Mouse (Mus musculus): ENCODE data around the gene Dennd6a. TPM values are rescaled to one million over a fixed set of nuclear protein-coding genes. Genes with fewer than 3 reads are reported as not detected.

Gene Dennd6a
- total RNA-seq, 2 experiments from 2014 or later: 24.4 to 25.4 TPM

DNA sequence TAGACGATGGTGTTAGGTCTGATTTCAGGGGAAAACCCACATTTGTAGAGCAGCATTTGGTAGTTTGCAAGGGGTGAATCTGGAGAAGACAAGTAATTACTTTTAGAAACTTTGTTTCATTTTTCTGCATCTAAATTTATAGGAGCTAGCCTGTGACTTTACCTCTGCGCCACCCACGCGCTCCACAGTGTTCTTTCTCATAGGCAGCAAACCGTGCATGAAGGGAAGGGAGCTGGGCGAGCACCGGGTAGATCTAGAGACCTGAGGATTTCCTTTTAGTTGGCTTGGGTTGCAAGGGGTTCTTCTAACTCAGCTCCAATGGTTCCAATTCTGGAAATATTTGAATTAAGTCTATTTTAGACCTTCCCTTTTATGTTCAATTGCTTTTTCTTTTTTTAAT is 15.1 kb upstream of the Dennd6a start:
- intact Hi-C loops (cut with DNase I): no loop called here
- no peak for DNase-seq (ENCODE audit: extremely low spot score in 1 of 2, low spot score in 2 of 2)

DNA sequence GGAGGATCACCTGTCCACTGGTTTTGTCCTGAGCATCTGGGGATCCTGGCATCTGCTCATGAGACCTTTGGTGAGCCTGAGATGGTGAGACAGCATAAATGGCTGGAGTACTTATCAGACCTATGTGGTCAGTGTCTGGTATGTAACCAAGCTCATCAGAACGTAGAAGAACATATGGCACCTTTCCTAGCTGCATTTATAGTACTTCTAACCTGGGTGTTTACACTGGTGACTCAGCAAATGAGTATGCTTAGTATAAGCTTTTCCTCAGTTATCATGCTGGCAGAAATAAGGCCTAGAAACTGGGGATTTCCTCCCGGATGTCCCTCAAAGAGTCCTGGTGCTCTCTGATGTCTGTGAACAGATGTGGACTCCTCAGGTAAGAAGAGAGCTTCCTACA is 11.4 kb upstream of the Dennd6a start:
- DNase-seq (ENCODE audit: extremely low spot score in 1 of 2, low spot score in 2 of 2): no peak
- intact Hi-C loops (cut with DNase I): no loop called here

DNA sequence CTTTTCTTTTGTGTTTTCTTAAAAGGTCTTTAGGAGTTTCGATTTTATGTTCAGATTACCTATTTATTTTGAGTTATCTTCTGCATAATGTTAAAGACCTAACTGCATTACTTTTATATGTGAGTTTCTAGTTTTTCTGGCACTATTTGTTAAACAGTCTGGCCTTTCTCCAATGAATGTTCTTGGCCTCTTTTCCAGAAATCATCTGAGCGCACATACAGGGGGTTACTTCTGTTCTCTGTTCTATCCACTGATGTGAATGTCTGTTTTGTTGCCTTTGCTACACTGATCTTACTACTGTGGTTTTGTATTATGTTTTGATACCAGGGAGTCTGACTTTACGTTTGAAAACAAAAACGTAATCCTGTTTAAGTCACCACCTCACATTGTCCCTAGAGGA is 3.8 kb upstream of the Dennd6a start:
- intact Hi-C loops (cut with DNase I): no loop called here
- no peak for DNase-seq (ENCODE audit: extremely low spot score in 1 of 2, low spot score in 2 of 2)

DNA sequence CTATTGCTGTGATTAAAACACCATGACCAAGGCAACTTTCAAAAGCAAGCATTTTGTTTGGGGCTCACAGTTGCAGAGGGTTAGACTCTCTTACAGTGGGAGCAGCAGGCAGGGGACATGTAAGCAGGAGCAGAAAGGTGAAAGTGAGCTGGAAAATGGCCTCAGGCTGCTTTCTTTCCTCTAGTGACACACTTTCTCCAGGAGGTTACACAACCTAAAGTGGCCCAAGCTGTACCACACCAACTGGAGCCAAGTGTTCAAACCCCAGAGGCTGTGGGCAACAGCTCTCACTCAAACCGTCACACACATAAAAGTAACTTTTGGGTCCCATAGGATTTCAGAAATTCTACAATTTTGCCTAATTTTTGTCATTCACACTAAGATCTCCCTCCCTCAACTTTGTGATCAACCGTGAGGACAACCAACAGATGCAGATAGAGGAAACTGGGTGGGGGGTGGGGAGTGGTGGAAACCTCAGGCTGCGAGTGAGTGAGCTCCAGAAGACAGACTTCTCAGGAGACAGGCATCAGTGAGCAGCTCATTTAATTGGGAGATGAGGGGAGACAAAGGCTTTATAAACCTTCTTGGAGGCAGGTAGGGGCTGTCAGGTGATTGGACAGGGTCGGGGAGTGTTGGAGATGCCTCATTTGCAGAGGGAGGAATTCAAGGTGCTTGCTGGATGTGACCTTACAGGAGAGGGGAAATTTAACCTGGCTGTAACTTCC is 1.5 kb upstream of the Dennd6a start:
- DNase-seq (ENCODE audit: extremely low spot score in 1 of 2, low spot score in 2 of 2): no peak
- intact Hi-C loops (cut with DNase I): no loop called here

DNA sequence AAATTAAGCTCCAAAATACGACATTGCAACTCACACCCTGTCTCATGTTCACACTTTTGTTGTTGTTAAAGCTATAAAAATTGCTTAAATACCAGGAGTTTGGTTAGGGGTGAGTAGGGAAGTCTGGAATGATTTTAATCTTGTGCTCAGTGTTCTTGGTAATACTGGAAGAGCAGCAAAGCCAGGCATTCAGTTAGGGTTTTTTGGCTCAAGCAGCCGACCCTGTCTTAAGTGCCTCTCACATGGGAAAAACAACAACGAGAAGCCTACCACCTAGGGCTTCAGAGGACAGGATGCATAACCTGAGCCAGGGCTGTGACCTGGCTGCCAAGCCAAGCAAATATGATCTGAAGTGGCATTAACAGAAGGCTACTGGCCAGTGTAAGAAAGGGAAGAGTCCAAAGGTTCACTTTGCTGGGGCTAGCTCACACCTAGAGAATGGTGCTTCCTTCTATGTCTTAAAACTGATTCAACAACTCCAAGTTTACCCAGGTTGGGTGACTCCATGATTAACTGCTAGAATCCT is 2.7 kb downstream of the Dennd6a start:
- no peak for DNase-seq (ENCODE audit: extremely low spot score in 1 of 2, low spot score in 2 of 2)
- intact Hi-C loops (cut with DNase I): loop anchor here (5.0 kb wide), 1 partner anchor 89 kb away; no protein-coding TSS in a partner anchor

DNA sequence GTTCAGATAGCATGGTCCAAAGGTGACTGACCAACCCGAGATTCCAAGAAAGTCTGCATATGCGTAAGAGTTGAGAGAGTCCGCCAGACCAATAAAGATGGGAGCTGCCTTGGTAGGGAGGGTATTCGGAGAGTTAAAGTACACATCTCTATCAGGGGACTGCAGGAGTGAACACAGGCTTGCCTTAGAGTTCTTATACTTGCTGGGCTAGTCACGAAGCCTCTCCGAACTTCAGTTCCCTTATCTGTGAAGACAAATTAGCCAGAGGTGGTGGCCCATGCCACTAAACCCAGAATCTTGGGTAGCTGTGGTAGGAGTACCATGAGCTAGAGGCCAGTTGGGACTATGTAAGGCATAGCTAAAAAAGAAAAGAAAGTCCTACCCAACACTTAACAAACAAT is 5.1 kb downstream of the Dennd6a start:
- intact Hi-C loops (cut with DNase I): loop anchor here (5.0 kb wide), 1 partner anchor 91 kb away; no protein-coding TSS in a partner anchor
- no peak for DNase-seq (ENCODE audit: extremely low spot score in 1 of 2, low spot score in 2 of 2)

DNA sequence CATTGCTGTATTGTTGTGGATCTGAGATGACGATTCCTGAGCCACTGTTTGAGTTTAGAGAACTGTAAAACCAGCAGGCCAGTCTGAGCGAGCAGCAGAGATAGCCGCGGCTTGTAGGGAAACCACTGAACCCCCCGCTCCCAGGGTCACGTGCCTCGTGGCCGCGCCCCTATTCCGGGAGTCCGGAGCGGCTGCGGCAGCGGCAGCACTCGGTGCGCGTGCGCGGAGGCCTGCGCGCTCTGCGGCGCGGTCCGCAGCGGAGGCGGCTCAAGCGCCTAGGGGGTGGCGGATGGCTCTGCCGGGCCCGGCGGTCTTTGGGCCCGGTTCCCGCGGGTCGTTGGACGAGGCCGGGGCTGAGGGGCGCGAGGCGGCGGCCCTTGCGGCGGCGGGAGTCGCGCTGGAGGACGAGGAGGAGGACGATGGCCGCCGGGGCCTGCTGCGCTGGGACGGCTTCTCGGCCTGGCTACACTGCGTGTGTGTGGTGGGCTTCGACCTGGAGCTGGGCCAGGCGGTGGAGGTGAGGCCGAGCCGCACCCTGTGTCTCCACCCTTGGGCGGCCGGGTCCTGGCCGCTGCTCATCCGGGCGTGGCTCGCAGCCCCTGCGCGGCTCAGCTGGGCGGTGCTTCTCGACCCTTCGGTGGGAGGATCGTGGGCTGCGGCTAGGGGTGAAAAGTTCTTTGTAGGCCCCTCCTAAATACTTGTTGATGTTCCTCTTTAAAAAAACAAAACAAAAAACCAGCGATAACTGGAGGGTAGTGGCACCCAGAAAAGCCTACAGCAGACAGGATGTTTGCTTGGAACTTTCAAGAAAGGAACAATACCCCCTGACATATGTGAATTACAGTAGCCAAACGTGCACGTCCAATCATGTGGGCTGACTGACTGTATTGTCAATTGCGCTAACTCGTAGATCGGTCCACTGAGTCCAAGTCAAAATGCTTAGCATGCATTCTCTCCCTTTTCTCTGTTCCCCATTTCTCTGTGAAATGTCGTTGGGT is 6.0 kb downstream of the Dennd6a start:
- peak; percentile 78 to 95 for DNase-seq (ENCODE audit: extremely low spot score in 1 of 2, low spot score in 2 of 2)
- intact Hi-C loops (cut with DNase I): loop anchor here (5.0 kb wide), 2 partner anchors 47 to 92 kb away; partner anchors contain the start of gene Slmap

DNA sequence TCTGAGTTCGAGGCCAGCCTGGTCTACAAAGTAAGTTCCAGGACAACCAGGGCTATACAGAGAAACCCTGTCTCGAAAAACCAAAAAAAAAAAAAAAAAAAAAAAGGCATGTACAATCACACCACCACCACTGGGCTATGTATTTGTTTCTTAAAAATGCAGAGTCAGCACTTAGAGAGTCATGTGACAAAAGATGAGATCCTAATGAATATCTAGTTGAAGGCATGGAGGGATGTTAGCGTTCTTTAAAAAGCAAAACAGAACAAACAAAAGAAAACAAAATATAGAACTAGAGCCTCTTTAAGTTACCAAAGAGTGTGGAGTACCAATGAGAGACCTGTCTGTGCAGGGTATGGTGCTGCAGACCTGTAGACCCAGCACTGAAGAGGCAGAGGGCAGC is 10.0 kb downstream of the Dennd6a start:
- intact Hi-C loops (cut with DNase I): loop anchor here (5.0 kb wide), 1 partner anchor 51 kb away; the partner anchor contains the start of gene Slmap
- DNase-seq (ENCODE audit: extremely low spot score in 1 of 2, low spot score in 2 of 2): no peak

DNA sequence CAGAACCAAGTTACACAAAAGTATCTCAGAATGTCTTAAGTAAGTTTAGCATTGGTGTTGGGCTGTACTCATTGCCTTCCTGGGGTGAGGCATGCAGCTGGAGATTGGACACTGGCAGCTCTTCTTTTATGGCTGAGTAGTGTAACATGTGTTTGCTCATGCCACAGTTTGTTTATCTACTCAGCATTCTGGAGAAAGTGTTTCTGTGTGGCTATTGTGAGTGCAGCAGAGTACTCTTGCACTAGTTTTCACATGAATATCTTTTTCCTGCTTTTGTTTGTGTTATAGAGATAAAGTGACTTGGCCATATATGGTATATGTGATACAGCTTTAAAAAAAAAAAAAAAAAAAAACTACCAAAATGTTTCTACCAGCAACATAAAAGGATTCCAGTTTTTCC is 13.5 kb downstream of the Dennd6a start:
- intact Hi-C loops (cut with DNase I): no loop called here
- DNase-seq (ENCODE audit: extremely low spot score in 1 of 2, low spot score in 2 of 2): no peak

DNA sequence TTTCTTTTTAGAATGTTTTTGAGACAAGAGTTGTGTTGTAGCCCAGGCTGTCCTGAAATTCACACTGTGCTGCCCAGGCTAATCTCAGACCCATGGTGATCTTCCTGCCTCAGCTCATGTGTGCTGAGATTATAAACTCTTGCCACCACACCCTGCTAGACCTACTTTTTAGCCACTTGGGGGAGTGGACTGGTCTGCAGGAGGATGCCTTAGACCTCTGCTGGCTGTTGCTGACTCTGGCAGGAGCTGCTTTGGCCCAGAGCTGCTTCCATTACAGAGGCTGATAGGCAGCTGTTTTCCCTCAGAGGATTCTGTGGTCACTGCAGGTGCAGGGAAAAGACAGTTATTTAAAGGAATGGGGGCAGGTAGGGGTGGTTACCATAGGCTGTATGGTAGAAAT is 17.7 kb downstream of the Dennd6a start:
- intact Hi-C loops (cut with DNase I): no loop called here
- no peak for DNase-seq (ENCODE audit: extremely low spot score in 1 of 2, low spot score in 2 of 2)

DNA sequence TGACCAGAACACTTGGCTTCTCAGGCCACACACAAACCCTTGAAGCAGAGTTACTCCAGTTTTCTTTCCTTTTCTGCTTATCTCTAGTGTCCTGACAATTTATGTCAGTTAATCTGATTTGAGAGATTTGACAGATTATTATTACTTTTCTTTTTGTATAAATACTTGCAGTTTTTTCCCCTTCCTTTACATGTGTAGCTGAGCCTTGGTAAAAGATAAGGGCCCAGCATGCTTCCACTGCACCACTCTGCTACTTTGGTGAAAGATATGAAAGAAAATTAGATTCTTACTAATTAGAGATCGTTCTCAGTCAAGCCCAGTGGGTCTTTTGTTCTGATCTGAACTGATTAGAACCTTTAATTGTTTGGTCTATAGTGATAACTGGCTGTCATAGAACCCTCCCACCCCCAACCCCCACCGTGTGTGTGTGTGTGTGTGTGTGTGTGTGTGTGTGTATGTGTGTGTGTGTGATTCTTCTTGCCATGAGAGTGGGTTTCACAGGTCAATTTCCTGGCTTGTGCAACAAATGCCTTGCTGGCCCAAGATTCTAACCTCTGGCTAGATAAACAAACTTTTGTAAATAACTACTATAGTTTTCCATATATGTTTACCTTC is 19.7 kb downstream of the Dennd6a start:
- intact Hi-C loops (cut with DNase I): no loop called here
- DNase-seq (ENCODE audit: extremely low spot score in 1 of 2, low spot score in 2 of 2): no peak

DNA sequence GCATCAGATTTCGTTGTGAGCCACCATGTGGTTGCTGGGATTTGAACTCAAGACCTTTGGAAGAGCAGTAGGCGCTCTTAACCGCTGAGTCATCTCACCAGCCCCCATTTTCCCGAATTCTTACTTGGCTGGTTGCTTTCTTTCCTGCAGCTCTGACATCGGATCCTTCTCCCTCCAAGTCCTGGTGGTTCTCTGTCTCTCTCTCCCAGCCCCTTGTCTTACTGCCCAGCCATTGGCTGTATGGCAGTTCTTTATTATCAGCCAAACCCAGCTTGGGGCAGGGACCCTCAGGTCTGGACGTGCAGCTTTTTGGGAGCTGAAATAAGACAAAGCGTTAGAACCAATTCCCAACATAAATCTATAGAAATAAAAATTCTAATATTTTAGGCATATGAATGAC is 21.5 kb downstream of the Dennd6a start:
- intact Hi-C loops (cut with DNase I): no loop called here
- no peak for DNase-seq (ENCODE audit: extremely low spot score in 1 of 2, low spot score in 2 of 2)

DNA sequence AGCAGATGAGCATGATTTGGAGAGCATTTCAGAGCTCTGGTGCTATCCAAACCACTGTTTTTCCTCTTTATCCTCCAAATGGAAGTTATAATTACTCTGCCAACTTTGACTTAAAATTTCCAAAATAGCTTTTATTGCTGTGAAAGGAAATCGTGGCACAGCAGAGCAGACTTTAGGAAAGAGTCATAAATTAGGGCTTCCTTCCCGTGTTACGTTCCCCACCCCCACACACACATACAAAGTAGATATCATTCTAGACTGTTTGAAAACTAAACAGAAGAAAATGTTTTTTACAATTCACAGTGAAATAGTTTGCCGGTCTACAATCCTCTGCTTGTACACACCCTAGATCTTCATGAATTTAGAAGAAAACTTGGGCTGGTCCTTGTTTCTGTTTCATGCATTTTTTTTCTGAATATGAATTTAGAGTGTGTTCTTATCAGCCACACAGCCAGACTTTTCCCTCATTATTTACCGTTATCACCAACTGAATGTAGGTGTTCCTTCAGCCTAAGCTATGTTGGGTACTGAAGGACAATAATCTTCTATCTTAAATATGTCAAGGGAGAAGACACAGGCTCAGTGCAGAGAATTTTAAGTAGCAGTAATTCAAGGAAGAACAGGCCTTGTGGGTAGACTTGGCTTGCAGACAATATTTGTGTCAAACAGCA is 22.2 kb downstream of the Dennd6a start:
- DNase-seq (ENCODE audit: extremely low spot score in 1 of 2, low spot score in 2 of 2): no peak

DNA sequence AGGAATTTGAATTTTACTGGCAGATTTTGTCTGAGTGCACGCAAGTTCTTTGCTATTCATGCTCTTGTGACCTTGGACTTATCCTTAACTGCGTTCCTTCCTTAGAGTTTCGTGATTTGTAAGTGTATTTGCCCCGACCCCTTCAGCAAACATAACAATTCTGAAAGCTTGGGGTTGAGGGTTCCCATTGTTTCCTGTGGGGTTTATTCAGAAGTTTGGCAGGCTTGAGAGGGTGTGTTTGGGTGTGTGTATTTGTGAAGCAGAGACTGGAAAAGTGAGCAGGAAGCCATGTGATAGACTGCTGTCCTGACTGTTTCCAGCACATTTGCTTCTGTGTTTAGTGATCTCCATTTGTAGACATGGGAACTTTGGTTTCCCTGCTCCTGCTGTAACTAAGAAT is 31.7 kb downstream of the Dennd6a start:
- no peak for DNase-seq (ENCODE audit: extremely low spot score in 1 of 2, low spot score in 2 of 2)
- intact Hi-C loops (cut with DNase I): no loop called here

More for the DNA sequence above, 22.2 kb downstream of the Dennd6a start:
- intact Hi-C loops (cut with DNase I): no loop called here

DNA sequence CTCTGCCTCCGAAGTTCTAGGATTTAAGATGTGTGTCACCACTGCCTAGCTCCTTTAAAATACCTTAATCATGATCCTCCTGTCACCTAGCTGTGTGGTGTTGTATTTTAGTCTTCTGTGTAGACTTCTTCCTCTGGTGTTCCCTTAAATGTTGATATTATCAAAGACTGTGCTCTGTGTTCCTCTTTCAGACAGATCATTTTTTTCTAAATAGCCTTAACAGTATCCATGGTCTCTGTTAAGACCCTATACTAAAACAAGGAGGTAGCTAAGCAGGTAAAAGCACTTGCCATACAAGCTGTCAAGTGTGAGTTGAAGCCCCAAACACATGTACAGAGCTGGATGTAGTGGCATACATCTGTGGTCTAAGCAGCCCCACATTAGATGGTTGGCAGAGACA is 36.0 kb downstream of the Dennd6a start:
- intact Hi-C loops (cut with DNase I): no loop called here
- no peak for DNase-seq (ENCODE audit: extremely low spot score in 1 of 2, low spot score in 2 of 2)

DNA sequence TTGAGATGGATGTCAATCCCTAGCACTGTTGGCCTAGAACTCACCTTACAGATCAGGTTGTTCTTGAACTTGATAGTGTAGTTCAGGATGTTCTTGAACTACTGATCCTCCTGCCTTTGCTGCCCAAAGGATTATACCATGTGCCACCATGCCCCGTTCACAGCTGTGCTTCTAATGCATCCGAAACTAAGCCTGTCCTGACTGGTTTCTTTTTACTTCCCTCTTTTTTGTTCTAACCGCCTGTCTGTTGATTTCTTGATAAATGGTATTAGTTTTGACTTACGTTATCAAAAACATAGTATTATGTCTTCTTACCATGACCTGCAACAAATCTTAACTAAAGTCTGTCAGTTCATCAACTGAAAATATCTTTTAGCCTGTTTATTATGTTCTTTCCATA is 37.0 kb downstream of the Dennd6a start:
- no peak for DNase-seq (ENCODE audit: extremely low spot score in 1 of 2, low spot score in 2 of 2)
- intact Hi-C loops (cut with DNase I): no loop called here

DNA sequence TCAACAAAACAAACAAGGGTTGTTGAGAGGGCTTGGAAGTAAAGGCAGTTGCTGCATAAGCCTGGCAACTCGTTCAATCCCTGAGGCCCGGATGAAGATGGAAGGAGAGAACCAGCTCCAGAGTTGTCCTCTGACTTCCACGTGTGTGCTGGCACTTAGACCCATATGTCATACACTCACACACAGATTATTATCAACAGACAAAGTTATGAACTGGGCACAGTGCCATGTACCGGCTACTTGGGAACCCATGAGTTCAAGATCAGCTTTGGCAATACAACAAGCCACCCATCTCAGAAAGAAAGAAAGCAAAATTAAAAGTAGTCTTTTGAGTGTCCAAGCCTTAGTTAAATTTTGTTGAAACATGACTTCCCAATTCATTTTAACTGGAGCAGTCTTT is 51.6 kb downstream of the Dennd6a start:
- intact Hi-C loops (cut with DNase I): no loop called here

DNA sequence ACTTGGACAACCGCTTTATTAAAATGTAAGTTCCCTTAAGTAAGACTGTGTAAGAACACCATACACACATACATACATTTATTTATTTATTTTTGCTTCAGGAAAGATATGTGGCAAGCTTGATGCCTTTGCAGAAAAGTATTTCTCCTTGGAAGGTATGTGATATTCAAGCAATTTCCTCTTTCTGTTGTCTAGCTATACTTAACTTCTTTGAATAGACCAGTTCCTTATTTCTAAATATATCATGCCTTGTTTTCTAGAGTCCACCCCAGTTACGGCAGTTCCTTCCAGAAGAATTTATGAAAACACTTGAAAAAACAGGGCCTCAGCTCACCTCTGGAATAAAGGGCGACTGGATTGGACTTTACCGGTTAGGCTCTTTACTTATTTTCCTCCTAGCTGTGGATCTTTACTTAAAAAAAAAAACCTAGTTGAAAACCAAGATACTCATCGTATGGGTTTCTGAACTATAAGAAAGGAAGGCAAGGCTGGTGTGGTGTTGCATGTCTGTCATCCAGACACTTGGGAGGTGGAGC is 53.0 kb downstream of the Dennd6a start:
- DNase-seq (ENCODE audit: extremely low spot score in 1 of 2, low spot score in 2 of 2): no peak
- intact Hi-C loops (cut with DNase I): no loop called here

More for the DNA sequence above, 51.6 kb downstream of the Dennd6a start:
- DNase-seq (ENCODE audit: extremely low spot score in 1 of 2, low spot score in 2 of 2): no peak

Measured in left cerebral cortex, postnatal 10 days (tissue).